Mouse (Mus musculus): ENCODE measurements around the gene 4930402F06Rik. TPM values are rescaled to one million over a fixed set of nuclear protein-coding genes. Genes with fewer than 3 reads are reported as not detected.

The 4930402F06Rik gene
- polyA plus RNA-seq, 1 experiment from 2014 or later: not detected

GRCm38 (mm10) chr2:35422384-35422783 lies 25.4 kb upstream of the 4930402F06Rik start:
- DNase-seq (ENCODE audit: low spot score) (no peak), ATAC-seq (ENCODE audit: low FRiP score) (no peak)
- Histone ChIP-seq H3K4me2 (replicated peaks) (no peak overlapping the region), H3K9ac (no peak overlapping the region), H3K4me1 (replicated peaks; ENCODE audit: control insufficient read depth, insufficient read depth, low read length) (no peaks in the 10 kb centered on the region), H3K4me3 (replicated peaks; ENCODE audit: low read length) (no peak overlapping the region), H3K9me3 (ENCODE audit: control insufficient read depth, low read length) (0 out of 2 replicates have a peak, but pooled peaks cover 7% of the 10 kb centered on the region), H3K36me3 (replicated peaks; ENCODE audit: control insufficient read depth, insufficient read depth) (no peaks in the 10 kb centered on the region), H3K27me3 (ENCODE audit: control insufficient read depth, insufficient read depth, low read length) (no peaks in the 10 kb centered on the region), H3K27ac (no peak overlapping the region)
- WGBS: 97% methylated on average over 3 of the region's 3 CpGs

GRCm38 (mm10) chr2:35420681-35421080 lies 23.7 kb upstream of the 4930402F06Rik start:
- DNase-seq (ENCODE audit: low spot score): no peak
- Histone ChIP-seq H3K27ac (no peak overlapping the region), H3K9me3 (ENCODE audit: control insufficient read depth, low read length) (0 out of 2 replicates have a peak, but pooled peaks cover 7% of the 10 kb centered on the region), H3K4me2 (replicated peaks) (no peak overlapping the region), H3K27me3 (ENCODE audit: control insufficient read depth, insufficient read depth, low read length) (no peaks in the 10 kb centered on the region), H3K36me3 (replicated peaks; ENCODE audit: control insufficient read depth, insufficient read depth) (no peaks in the 10 kb centered on the region), H3K9ac (no peak overlapping the region), H3K4me1 (replicated peaks; ENCODE audit: control insufficient read depth, insufficient read depth, low read length) (no peaks in the 10 kb centered on the region), H3K4me3 (replicated peaks; ENCODE audit: low read length) (no peak overlapping the region)
- no peak for ATAC-seq (ENCODE audit: low FRiP score)
- WGBS: 95% methylated on average over 1 of the region's 1 CpGs

GRCm38 (mm10) chr2:35419671-35420070 lies 22.7 kb upstream of the 4930402F06Rik start:
- Histone ChIP-seq H3K27me3 (ENCODE audit: control insufficient read depth, insufficient read depth, low read length) (no peaks in the 10 kb centered on the region), H3K9me3 (ENCODE audit: control insufficient read depth, low read length) (0 out of 2 replicates have a peak, but pooled peaks cover 7% of the 10 kb centered on the region), H3K27ac (no peak overlapping the region), H3K4me2 (replicated peaks) (no peak overlapping the region), H3K9ac (no peak overlapping the region), H3K4me3 (replicated peaks; ENCODE audit: low read length) (no peak overlapping the region), H3K4me1 (replicated peaks; ENCODE audit: control insufficient read depth, insufficient read depth, low read length) (no peaks in the 10 kb centered on the region), H3K36me3 (replicated peaks; ENCODE audit: control insufficient read depth, insufficient read depth) (no peaks in the 10 kb centered on the region)
- WGBS: 92% methylated on average over 2 of the region's 2 CpGs
- ATAC-seq (ENCODE audit: low FRiP score) (no peak), DNase-seq (ENCODE audit: low spot score) (no peak)

- no peak for ATAC-seq (ENCODE audit: low FRiP score)
These were observed 22.3 kb upstream of the 4930402F06Rik start for GRCm38 (mm10) chr2:35419243-35419642.

GRCm38 (mm10) chr2:35417231-35417630 lies 20.3 kb upstream of the 4930402F06Rik start:
- 0 out of 2 replicates have a peak, but pooled peaks cover 7% of the 10 kb centered on the region for H3K9me3 ChIP-seq (ENCODE audit: control insufficient read depth, low read length)
- H3K4me3 ChIP-seq (replicated peaks; ENCODE audit: low read length): no peak overlapping the region
- no peak overlapping the region for H3K27ac ChIP-seq
- no peaks in the 10 kb centered on the region for H3K27me3 ChIP-seq (ENCODE audit: control insufficient read depth, insufficient read depth, low read length)
- H3K4me1 ChIP-seq (replicated peaks; ENCODE audit: control insufficient read depth, insufficient read depth, low read length): no peaks in the 10 kb centered on the region
- no peak overlapping the region for H3K9ac ChIP-seq
- ATAC-seq (ENCODE audit: low FRiP score): no peak
- no peak for DNase-seq (ENCODE audit: low spot score)
- 96% methylated on average over 1 of the region's 1 CpGs for WGBS
- H3K4me2 ChIP-seq (replicated peaks): no peak overlapping the region
- no peaks in the 10 kb centered on the region for H3K36me3 ChIP-seq (replicated peaks; ENCODE audit: control insufficient read depth, insufficient read depth)

More at GRCm38 (mm10) chr2:35419243-35419642, 22.3 kb upstream of the 4930402F06Rik start:
- no peaks in the 10 kb centered on the region for H3K4me1 ChIP-seq (replicated peaks; ENCODE audit: control insufficient read depth, insufficient read depth, low read length)
- H3K27me3 ChIP-seq (ENCODE audit: control insufficient read depth, insufficient read depth, low read length): no peaks in the 10 kb centered on the region
- no peak overlapping the region for H3K27ac ChIP-seq
- no peak overlapping the region for H3K4me2 ChIP-seq (replicated peaks)
- H3K36me3 ChIP-seq (replicated peaks; ENCODE audit: control insufficient read depth, insufficient read depth): no peaks in the 10 kb centered on the region
- H3K9ac ChIP-seq: no peak overlapping the region
- DNase-seq (ENCODE audit: low spot score): no peak
- no peak overlapping the region for H3K4me3 ChIP-seq (replicated peaks; ENCODE audit: low read length)
- 94% methylated on average over 3 of the region's 4 CpGs for WGBS
- 0 out of 2 replicates have a peak, but pooled peaks cover 7% of the 10 kb centered on the region for H3K9me3 ChIP-seq (ENCODE audit: control insufficient read depth, low read length)

GRCm38 (mm10) chr2:35416473-35416872 lies 19.5 kb upstream of the 4930402F06Rik start:
- H3K4me3 ChIP-seq (replicated peaks; ENCODE audit: low read length): no peak overlapping the region
- 0 out of 2 replicates have a peak, but pooled peaks cover 7% of the 10 kb centered on the region for H3K9me3 ChIP-seq (ENCODE audit: control insufficient read depth, low read length)
- H3K36me3 ChIP-seq (replicated peaks; ENCODE audit: control insufficient read depth, insufficient read depth): no peaks in the 10 kb centered on the region
- no peak overlapping the region for H3K27ac ChIP-seq
- ATAC-seq (ENCODE audit: low FRiP score): no peak
- WGBS: 84% methylated on average over 6 of the region's 6 CpGs
- H3K27me3 ChIP-seq (ENCODE audit: control insufficient read depth, insufficient read depth, low read length): no peaks in the 10 kb centered on the region
- H3K4me2 ChIP-seq (replicated peaks): no peak overlapping the region
- H3K4me1 ChIP-seq (replicated peaks; ENCODE audit: control insufficient read depth, insufficient read depth, low read length): no peaks in the 10 kb centered on the region
- H3K9ac ChIP-seq: no peak overlapping the region
- no peak for DNase-seq (ENCODE audit: low spot score)

- Histone ChIP-seq H3K9ac (no peak overlapping the region), H3K36me3 (replicated peaks; ENCODE audit: control insufficient read depth, insufficient read depth) (no peaks in the 10 kb centered on the region), H3K4me2 (replicated peaks) (no peak overlapping the region), H3K4me3 (replicated peaks; ENCODE audit: low read length) (no peak overlapping the region), H3K27ac (no peak overlapping the region), H3K4me1 (replicated peaks; ENCODE audit: control insufficient read depth, insufficient read depth, low read length) (no peaks in the 10 kb centered on the region), H3K9me3 (ENCODE audit: control insufficient read depth, low read length) (no peaks in the 10 kb centered on the region), H3K27me3 (ENCODE audit: control insufficient read depth, insufficient read depth, low read length) (no peaks in the 10 kb centered on the region)
- 97% methylated on average over 3 of the region's 3 CpGs for WGBS
- ATAC-seq (ENCODE audit: low FRiP score) (no peak), DNase-seq (ENCODE audit: low spot score) (no peak)
These were observed 15.8 kb upstream of the 4930402F06Rik start for GRCm38 (mm10) chr2:35412810-35413209.

GRCm38 (mm10) chr2:35412246-35412645 lies 15.3 kb upstream of the 4930402F06Rik start:
- Histone ChIP-seq H3K9me3 (ENCODE audit: control insufficient read depth, low read length) (no peaks in the 10 kb centered on the region), H3K27ac (no peak overlapping the region), H3K36me3 (replicated peaks; ENCODE audit: control insufficient read depth, insufficient read depth) (no peaks in the 10 kb centered on the region), H3K4me2 (replicated peaks) (no peak overlapping the region), H3K9ac (no peak overlapping the region), H3K4me1 (replicated peaks; ENCODE audit: control insufficient read depth, insufficient read depth, low read length) (no peaks in the 10 kb centered on the region), H3K27me3 (ENCODE audit: control insufficient read depth, insufficient read depth, low read length) (no peaks in the 10 kb centered on the region), H3K4me3 (replicated peaks; ENCODE audit: low read length) (no peak overlapping the region)
- ATAC-seq (ENCODE audit: low FRiP score): no peak
- WGBS: 88% methylated on average over 2 of the region's 2 CpGs
- no peak for DNase-seq (ENCODE audit: low spot score)

- H3K4me2 ChIP-seq (replicated peaks): no peak overlapping the region
- no peaks in the 10 kb centered on the region for H3K36me3 ChIP-seq (replicated peaks; ENCODE audit: control insufficient read depth, insufficient read depth)
- no peak overlapping the region for H3K27ac ChIP-seq
- no peak for DNase-seq (ENCODE audit: low spot score)
- H3K9me3 ChIP-seq (ENCODE audit: control insufficient read depth, low read length): no peaks in the 10 kb centered on the region
- H3K4me1 ChIP-seq (replicated peaks; ENCODE audit: control insufficient read depth, insufficient read depth, low read length): no peaks in the 10 kb centered on the region
- H3K9ac ChIP-seq: no peak overlapping the region
- H3K27me3 ChIP-seq (ENCODE audit: control insufficient read depth, insufficient read depth, low read length): no peaks in the 10 kb centered on the region
- WGBS: 79% methylated on average over 10 of the region's 10 CpGs
- H3K4me3 ChIP-seq (replicated peaks; ENCODE audit: low read length): no peak overlapping the region
- ATAC-seq (ENCODE audit: low FRiP score): no peak
These were observed 14.7 kb upstream of the 4930402F06Rik start for GRCm38 (mm10) chr2:35411640-35412190.

GRCm38 (mm10) chr2:35409466-35409865 lies 12.5 kb upstream of the 4930402F06Rik start:
- no peak overlapping the region for H3K4me2 ChIP-seq (replicated peaks)
- H3K36me3 ChIP-seq (replicated peaks; ENCODE audit: control insufficient read depth, insufficient read depth): no peaks in the 10 kb centered on the region
- no peak overlapping the region for H3K9ac ChIP-seq
- H3K27ac ChIP-seq: no peak overlapping the region
- DNase-seq (ENCODE audit: low spot score) (no peak), ATAC-seq (ENCODE audit: low FRiP score) (no peak)
- 93% methylated on average over 6 of the region's 6 CpGs for WGBS
- no peaks in the 10 kb centered on the region for H3K9me3 ChIP-seq (ENCODE audit: control insufficient read depth, low read length)
- H3K27me3 ChIP-seq (ENCODE audit: control insufficient read depth, insufficient read depth, low read length): no peaks in the 10 kb centered on the region
- H3K4me1 ChIP-seq (replicated peaks; ENCODE audit: control insufficient read depth, insufficient read depth, low read length): no peaks in the 10 kb centered on the region
- H3K4me3 ChIP-seq (replicated peaks; ENCODE audit: low read length): no peak overlapping the region

Measured in hindbrain, embryonic 14.5 days (tissue).